Mouse (Mus musculus) heart, postnatal 0 days (tissue): ENCODE measurements around the gene Hist1h2bf. TPM values are rescaled to one million over a fixed set of nuclear protein-coding genes. Genes with fewer than 3 reads are reported as not detected.
"Not testable (repeated sequence)": the region's sequence is repeated elsewhere in the genome, so short reads cannot be mapped to it uniquely, and the experiment has no call there.

Experiments
- ATAC-seq: fragments of 200-750 bp; cut with Nextera tagmentation; 2 replicates; pipeline ENCODE4 v1.8.0; 2017; ENCODE audit warnings: low read depth, moderate number of reproducible peaks, moderate library complexity; ENCODE audit not compliant: insufficient read depth
- DNase-seq: peaks from one replicate; pipeline ENCODE4 v3.0.0-alpha.2; 2016; ENCODE audit warnings: low spot score
- H3K27ac ChIP-seq: fragments of 300-500 bp; sonication (generic); 2 replicates; pipeline ENCODE4 v1.5.1; 2014; ENCODE audit warnings: low read depth, mild to moderate bottlenecking
- H3K27me3 ChIP-seq: fragments of 300-500 bp; sonication (generic); 2 replicates; pipeline ENCODE4 v1.6.1; 2014; ENCODE audit warnings: low read length, mixed read lengths; ENCODE audit not compliant: control insufficient read depth, insufficient read depth
- H3K36me3 ChIP-seq: fragments of 300-500 bp; sonication (generic); replicated peaks from 2 replicates; pipeline ENCODE4 v1.6.1; 2014; ENCODE audit warnings: low read length, mixed read lengths; ENCODE audit not compliant: control insufficient read depth, insufficient read depth
- H3K4me1 ChIP-seq: fragments of 300-500 bp; sonication (generic); 2 replicates; pipeline ENCODE4 v1.6.1; 2014; ENCODE audit warnings: antibody characterized with exemption; ENCODE audit not compliant: control insufficient read depth, insufficient read depth
- H3K4me2 ChIP-seq: fragments of 300-500 bp; sonication (generic); 2 replicates; pipeline ENCODE4 v1.6.1; 2014; ENCODE audit warnings: low read depth, mild to moderate bottlenecking, low read length, moderate library complexity
- H3K4me3 ChIP-seq: fragments of 300-500 bp; sonication (generic); 2 replicates; pipeline ENCODE4 v1.5.1; 2014; ENCODE audit warnings: low read depth, low read length
- H3K9ac ChIP-seq: fragments of 300-500 bp; sonication (generic); replicated peaks from 2 replicates; pipeline ENCODE4 v1.6.1; 2014; ENCODE audit warnings: low read depth, low read length, mixed read lengths
- H3K9me3 ChIP-seq: fragments of 300-500 bp; sonication (generic); replicated peaks from 2 replicates; pipeline ENCODE4 v1.6.1; 2016; ENCODE audit warnings: low read length; ENCODE audit not compliant: control insufficient read depth
- CTCF ChIP-seq: IDR thresholded peaks from 2 replicates; pipeline ENCODE4 v1.5.1; 2016; ENCODE audit warnings: antibody characterized with exemption, control low read depth, low read depth
- EP300 ChIP-seq: IDR thresholded peaks from 2 replicates; pipeline ENCODE4 v1.6.1; 2016; ENCODE audit warnings: antibody characterized with exemption, low read depth
- WGBS: fragments of 180-500 bp; shearing (Covaris S2); extraction: QIAGEN DNeasy Blood & Tissue Kit; methylation state at CpG from one replicate; pipeline ENCODE4 v1.1.7; 2014; 5-methylcytosine and 5-hydroxymethylcytosine counted together
- polyA plus RNA-seq: library from polyadenylated mRNA; unstranded; fragments of >200 nt; fragmentation: Nextera tagmentation; extraction: Ambion mirVana; gene quantifications from 2 replicates; pipeline ENCODE4 v1.2.1, GENCODE M21; 2015
- total RNA-seq: library from RNA; depleted of rRNA; stranded (reverse); fragments of >200 nt; gene quantifications from 2 replicates; pipeline ENCODE4 v1.2.3, GENCODE M21; 2014; ENCODE audit warnings: low replicate concordance

The Hist1h2bf gene
- total and polyA plus RNA-seq, 2 experiments from 2014 or later: 1.3 to 603 TPM

DNA sequence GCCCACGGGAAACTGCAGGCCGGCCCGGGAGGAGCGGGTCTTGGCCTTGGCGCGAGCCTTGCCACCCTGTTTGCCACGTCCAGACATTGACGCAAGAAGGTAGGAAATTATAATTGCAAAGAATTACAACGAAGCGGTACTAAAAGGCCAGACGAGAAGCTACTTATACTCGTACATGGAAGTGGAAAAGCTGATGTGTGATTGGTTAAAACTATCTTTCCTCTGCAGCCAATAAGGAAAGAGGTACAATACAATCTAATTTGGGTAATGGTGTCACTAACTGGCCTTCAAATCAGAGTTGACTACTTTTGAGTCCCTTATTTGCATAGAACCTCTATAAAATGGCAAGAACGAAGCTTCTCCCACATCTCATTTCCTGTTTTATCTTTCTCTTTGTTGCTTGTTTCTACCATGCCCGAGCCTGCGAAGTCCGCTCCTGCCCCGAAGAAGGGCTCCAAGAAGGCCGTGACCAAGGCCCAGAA lies 2.9 kb downstream of the Hist1h2bf start, which contains the start of the genes Hist1h2ae and Hist1h2bg:
Hist1h2ae (minus strand) TSS at position 199 of the 482 bp plus-strand sequence.
Hist1h2bg (plus strand) TSS at position 375 of the 482 bp plus-strand sequence.
- ATAC-seq: peak; percentile 87
- Histone ChIP-seq H3K9me3 (no peaks in the 10 kb centered on the region), H3K9ac (peak within 1 kb of the TSS; percentile 69), H3K36me3 (no peaks in the 10 kb centered on the region), H3K4me3 (peak within 1 kb of the TSS; percentile 51), H3K4me2 (peak within 1 kb of the TSS; percentile 62), H3K27ac (peak within 1 kb of the TSS; percentile 97), H3K27me3 (no peaks in the 10 kb centered on the region), H3K4me1 (peaks cover 11% of the 10 kb centered on the region; the same call in 1 of the 2 replicates)
- WGBS: under 1% methylated on average over 18 of the region's 18 CpGs
- peak; percentile 99 for DNase-seq
- TF ChIP-seq CTCF (no peak), EP300 (peak; percentile 74; the same call in 1 of the 2 replicates)

DNA sequence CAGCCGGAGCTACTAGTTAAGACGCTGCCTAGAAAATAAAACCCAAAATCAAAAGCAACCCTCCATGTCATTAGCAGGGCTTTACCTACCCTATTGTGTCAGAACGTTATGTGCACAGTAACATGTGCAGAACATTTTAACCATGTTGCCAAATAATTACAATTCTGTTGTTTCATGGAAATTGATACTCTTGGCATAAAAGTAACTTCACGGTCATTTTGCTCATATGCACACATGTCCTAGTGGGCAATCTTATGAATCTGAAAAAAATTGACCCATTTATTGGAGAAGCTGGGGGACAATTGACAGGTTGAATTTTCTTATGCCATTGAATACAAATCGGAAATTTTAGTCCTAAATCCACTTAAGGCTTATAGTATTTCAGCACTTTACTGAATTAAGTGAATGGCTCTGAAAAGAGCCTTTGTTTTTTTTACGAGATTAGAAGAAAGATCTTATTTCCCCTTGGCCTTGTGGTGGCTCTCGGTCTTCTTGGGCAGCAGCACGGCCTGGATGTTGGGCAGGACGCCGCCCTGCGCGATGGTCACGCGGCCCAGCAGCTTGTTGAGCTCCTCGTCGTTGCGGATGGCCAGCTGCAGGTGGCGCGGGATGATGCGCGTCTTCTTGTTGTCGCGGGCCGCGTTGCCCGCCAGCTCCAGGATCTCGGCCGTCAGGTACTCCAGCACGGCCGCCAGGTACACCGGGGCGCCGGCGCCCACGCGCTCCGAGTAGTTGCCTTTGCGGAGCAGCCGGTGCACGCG lies 3.6 kb downstream of the Hist1h2bf start:
- peaks cover 11% of the 10 kb centered on the region; the same call in 1 of the 2 replicates for H3K4me1 ChIP-seq
- not testable (repeated sequence) for H3K27me3 ChIP-seq, H3K9ac ChIP-seq, DNase-seq, H3K9me3 ChIP-seq, H3K36me3 ChIP-seq
- peak overlapping the region; percentile 51 for H3K4me3 ChIP-seq
- peak overlapping the region; percentile 62 for H3K4me2 ChIP-seq
- 5% methylated on average over 21 of the region's 41 CpGs for WGBS
- ATAC-seq: peak; percentile 36; the same call in 1 of the 2 replicates
- H3K27ac ChIP-seq: peak overlapping the region; percentile 97

DNA sequence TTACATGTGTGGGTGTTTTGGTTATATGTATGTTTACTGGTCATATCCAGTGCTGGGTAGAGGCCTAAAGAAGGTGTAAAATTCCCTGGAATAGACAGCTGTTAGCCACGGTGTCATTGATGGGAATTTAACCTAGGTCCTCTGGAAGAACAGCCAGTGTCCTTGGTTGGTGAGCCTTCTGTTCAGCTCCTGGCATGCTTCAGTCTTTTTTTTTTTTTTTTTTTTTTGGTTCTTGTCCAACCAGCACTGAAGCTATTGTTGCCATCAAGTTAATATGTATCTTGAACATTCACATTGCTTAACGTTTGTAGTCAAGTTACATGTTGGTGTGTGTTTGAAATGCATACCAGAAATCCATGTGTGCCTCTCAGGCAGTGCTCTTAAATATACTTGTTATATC lies 9.5 kb downstream of the Hist1h2bf start:
- DNase-seq (no peak), ATAC-seq (no peak)
- no peak overlapping the region for H3K9ac ChIP-seq
- H3K36me3 ChIP-seq: no peaks in the 10 kb centered on the region
- no peak overlapping the region for H3K4me2 ChIP-seq
- H3K27ac ChIP-seq: no peak overlapping the region
- WGBS: 86% methylated on average over 2 of the region's 2 CpGs
- H3K4me3 ChIP-seq: no peak overlapping the region
- no peak for TF ChIP-seq EP300
- TF ChIP-seq CTCF: no peak
- no peaks in the 10 kb centered on the region for H3K4me1 ChIP-seq
- H3K27me3 ChIP-seq: no peaks in the 10 kb centered on the region
- no peaks in the 10 kb centered on the region for H3K9me3 ChIP-seq

DNA sequence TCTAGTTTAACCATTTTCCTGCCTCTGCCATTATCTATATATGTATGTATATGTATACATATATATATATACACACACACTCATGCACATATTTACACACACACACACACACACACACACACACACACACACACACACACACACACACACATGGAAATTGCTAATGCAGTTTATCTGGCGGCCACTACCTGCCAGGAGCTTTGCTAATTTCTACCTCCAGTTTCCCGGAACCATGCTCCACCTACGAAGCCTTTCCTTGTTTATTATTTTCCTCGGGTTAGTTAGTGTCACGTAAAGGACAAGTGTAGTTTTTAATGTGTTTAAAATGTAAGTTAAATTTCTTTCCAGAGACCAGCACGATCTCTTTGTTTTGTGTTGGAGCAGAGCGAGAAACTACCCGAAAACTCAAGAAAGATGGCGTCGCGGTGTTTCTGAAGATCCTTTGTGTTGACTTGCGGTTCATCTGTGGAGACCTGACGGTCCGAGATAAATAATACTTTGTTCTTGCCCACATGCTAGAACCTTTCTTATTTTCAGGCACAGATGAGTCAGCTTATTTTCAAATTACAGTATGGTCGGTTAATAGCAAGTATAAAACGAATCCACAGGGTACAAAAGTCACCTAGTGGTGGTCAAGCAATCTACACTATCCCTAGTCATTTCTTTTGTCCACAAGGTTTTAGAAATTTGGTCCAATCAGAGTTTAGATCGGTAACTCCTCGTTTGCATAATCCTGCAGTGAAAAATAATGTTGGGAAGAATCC lies 11.1 kb downstream of the Hist1h2bf start:
- Histone ChIP-seq H3K9me3 (no peaks in the 10 kb centered on the region), H3K36me3 (no peaks in the 10 kb centered on the region), H3K27ac (peak overlapping the region; percentile 98), H3K4me3 (peak overlapping the region; percentile 51), H3K9ac (peak overlapping the region; percentile 59), H3K4me1 (no peaks in the 10 kb centered on the region), H3K27me3 (no peaks in the 10 kb centered on the region), H3K4me2 (peak overlapping the region; percentile 74)
- 5% methylated on average over 18 of the region's 18 CpGs for WGBS
- ATAC-seq (peak; percentile 54), DNase-seq (peak; percentile 88)
- TF ChIP-seq EP300 (no peak), CTCF (peak; percentile 44)

DNA sequence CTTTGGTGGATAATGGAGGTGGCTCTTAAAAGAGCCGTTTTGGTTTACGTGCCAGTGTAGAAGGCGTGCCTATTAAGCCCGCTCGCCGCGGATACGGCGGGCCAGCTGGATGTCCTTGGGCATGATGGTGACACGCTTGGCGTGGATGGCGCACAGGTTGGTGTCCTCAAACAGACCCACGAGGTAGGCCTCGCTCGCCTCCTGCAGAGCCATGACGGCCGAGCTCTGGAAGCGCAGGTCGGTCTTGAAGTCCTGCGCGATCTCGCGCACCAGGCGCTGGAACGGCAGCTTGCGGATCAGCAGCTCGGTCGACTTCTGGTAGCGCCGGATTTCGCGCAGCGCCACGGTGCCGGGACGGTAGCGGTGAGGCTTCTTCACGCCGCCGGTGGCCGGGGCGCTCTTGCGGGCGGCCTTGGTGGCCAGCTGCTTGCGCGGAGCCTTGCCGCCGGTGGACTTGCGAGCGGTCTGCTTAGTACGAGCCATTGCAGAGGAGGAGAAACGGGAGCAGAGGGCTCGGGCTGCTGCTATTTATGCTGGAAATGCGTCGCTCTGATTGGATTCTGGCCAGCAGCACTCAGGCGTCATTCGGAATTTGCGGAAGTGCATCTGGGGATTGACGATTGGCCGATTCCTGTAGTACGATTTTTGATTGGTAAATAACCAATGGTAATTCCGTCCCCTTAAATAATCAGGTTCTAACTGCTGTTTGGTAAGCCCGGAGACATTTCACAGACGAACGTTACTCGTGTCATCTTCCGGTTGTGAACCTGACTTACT lies 11.9 kb downstream of the Hist1h2bf start, which contains the start of gene Hist1h3e:
Hist1h3e (minus strand) TSS at position 487 of the 777 bp plus-strand sequence.
- ATAC-seq (peak; percentile 89), DNase-seq (peak; percentile 98)
- Histone ChIP-seq H3K27ac (peak within 1 kb of the TSS; percentile 98), H3K9ac (peak within 1 kb of the TSS; percentile 59), H3K4me2 (peak within 1 kb of the TSS; percentile 74), H3K4me3 (peak within 1 kb of the TSS; percentile 51)
- H3K4me1 ChIP-seq, H3K9me3 ChIP-seq, H3K27me3 ChIP-seq, H3K36me3 ChIP-seq: not testable (repeated sequence)
- under 1% methylated on average over 36 of the region's 67 CpGs for WGBS

DNA sequence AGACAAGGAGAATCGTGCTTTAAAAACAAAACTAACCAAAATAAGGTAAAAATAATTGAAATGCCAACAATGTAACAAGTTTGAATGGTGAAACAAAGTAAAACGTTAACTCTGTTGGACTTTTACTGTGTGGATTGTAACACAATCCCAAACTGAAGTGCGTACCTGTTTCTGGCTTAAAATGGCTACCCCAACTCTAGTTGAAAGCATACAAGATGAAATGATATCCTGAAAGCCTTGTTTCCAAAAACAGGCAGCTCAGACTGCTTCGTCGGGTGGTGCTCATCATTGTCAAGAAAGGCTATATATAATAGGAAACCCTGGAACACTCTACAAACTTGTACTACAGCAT lies 12.5 kb downstream of the Hist1h2bf start:
- 2% methylated on average over 2 of the region's 5 CpGs for WGBS
- H3K27ac ChIP-seq: peak overlapping the region; percentile 98
- H3K4me3 ChIP-seq: peak overlapping the region; percentile 51
- H3K36me3 ChIP-seq, H3K4me1 ChIP-seq, H3K27me3 ChIP-seq, ATAC-seq, H3K9me3 ChIP-seq, DNase-seq: not testable (repeated sequence)
- peak overlapping the region; percentile 74 for H3K4me2 ChIP-seq
- H3K9ac ChIP-seq: peak overlapping the region; percentile 59; the same call in 1 of the 2 replicates

DNA sequence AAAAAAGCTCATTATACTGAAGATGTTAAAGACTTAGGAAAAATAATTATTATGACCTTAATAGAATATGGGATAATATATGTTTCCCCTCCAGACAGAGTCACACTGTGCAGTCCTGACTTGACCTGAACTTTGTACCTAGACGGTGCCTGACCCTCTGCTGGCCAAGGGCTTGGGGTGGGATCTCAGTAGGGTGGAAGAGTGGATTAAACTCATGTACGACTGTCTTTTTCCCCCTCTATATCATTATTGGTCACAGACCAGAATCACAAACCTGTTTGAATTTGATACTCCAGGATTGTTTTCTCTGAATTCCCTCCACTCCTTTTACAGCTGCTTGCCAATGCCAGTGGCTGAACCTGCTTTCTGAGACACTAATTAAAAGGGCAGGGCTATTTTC lies 13.3 kb downstream of the Hist1h2bf start:
- not testable (repeated sequence) for H3K9me3 ChIP-seq, H3K4me3 ChIP-seq, H3K4me2 ChIP-seq, H3K27me3 ChIP-seq, H3K4me1 ChIP-seq, H3K36me3 ChIP-seq, H3K9ac ChIP-seq, ATAC-seq, H3K27ac ChIP-seq, DNase-seq
- 41% methylated on average over 2 of the region's 2 CpGs for WGBS
